Mouse (Mus musculus) lung, postnatal 36 days (tissue): ENCODE measurements around the gene Bcl3.

ENCODE experiments used
- DNase-seq: peaks from one replicate; pipeline ENCODE4 v3.0.0; 2022; ENCODE audit warnings: mixed read lengths

Gene Bcl3

GRCm38 (mm10) chr7:19764581-19764980 lies 58.0 kb downstream of the Bcl3 start:
- DNase-seq = no peak

DNA sequence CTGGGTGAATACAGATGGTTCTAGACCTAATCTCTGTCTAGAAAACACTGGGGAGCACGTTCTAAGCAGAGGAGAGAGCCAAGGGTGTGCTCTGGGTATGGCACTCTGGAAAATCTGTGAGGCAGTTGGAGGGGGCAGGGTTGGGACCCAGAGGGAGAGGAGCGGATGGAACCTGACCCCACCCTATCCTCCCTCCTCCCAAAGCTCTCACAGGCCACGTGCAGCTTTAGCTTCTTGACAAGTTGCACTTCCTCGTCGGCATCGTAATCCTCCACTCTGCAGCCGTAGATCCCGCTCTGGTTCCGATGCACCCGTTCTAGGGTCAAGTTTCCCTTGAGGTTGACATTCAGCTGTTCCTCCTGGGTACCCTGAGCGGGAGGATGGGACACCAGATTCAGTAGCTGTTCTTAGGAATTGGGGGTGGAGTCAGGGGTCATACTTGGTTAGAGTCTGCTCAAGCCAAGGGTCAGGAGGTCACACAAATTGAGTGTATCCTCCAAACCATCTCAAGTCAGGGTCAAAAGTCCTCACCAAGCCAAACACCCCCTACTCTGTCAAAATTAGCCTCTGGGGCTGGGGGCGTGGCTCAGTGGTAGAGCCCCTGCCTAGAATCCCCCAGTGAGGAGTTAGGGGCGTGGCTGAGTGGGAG lies 58.6 kb downstream of the Bcl3 start:
- DNase-seq = peak; percentile 70

GRCm38 (mm10) chr7:19762283-19762682 lies 60.3 kb downstream of the Bcl3 start:
- no peak for DNase-seq

DNA sequence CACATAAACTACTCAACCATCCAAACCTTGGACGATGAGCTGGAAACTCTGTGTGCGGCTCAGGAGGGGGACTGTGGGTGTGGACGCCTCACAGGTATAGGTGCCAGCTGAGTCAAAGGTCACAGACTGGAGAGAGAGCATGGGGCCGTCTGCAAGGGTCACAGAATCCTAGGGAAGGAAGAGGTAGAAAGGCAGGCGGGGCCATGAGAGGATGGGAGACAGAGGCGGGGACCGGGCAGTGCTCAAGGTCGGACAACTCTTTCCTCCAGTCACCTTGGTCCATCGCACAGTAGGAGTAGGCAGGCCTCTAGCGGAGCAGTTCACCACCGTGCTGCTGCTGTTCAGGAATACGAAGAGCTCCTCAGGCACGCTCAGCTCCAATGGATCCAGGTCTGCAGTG lies 62.5 kb downstream of the Bcl3 start:
- DNase-seq = no peak

GRCm38 (mm10) chr7:19758623-19759022 lies 63.9 kb downstream of the Bcl3 start:
- no peak for DNase-seq
